Mouse (Mus musculus) thymus, adult 2 months (tissue): ENCODE measurements around the gene Dop1b.

Experiments used
- CTCF ChIP-seq: fragments of 200-500 bp; IDR thresholded peaks from 2 replicates; pipeline ENCODE4 v1.5.1; 2012; ENCODE audit warnings: mild to moderate bottlenecking, control low read depth, low read length, moderate library complexity, borderline replicate concordance; ENCODE audit not compliant: control insufficient read depth, poor library complexity, insufficient read depth; ENCODE audit errors: extremely low read depth
- POLR2A ChIP-seq: fragments of 200-500 bp; IDR thresholded peaks from 2 replicates; pipeline ENCODE4 v1.6.1; 2012; ENCODE audit warnings: mild to moderate bottlenecking, low read length, control low read depth, moderate library complexity; ENCODE audit not compliant: control insufficient read depth, poor library complexity, insufficient read depth; ENCODE audit errors: extremely low read depth

GRCm38 (mm10) chr16:93788881-93789280 lies 77.2 kb downstream of the Dop1b start:
- TF ChIP-seq POLR2A = no peak
- TF ChIP-seq CTCF = no peak
